Mouse (Mus musculus): ENCODE measurements around the gene Ccdc113.

Ccdc113 gene

GRCm38 (mm10) chr8:95539487-95539886, 5.6 kb downstream of the Ccdc113 start:
- DNase-seq (ENCODE audit: low spot score) = no peak

GRCm38 (mm10) chr8:95542191-95542590, 8.3 kb downstream of the Ccdc113 start:
- no peak for DNase-seq (ENCODE audit: low spot score)

GRCm38 (mm10) chr8:95543065-95543464, 9.2 kb downstream of the Ccdc113 start:
- DNase-seq (ENCODE audit: low spot score) = no peak

GRCm38 (mm10) chr8:95545815-95546214, 11.9 kb downstream of the Ccdc113 start:
- DNase-seq (ENCODE audit: low spot score) = no peak

GRCm38 (mm10) chr8:95546986-95547385, 13.1 kb downstream of the Ccdc113 start:
- DNase-seq (ENCODE audit: low spot score) = no peak

GRCm38 (mm10) chr8:95547931-95548330, 14.0 kb downstream of the Ccdc113 start:
- DNase-seq (ENCODE audit: low spot score) = no peak

- DNase-seq (ENCODE audit: low spot score) = peak; percentile 36
Observed at GRCm38 (mm10) chr8:95549871-95550829, 16.3 kb downstream of the Ccdc113 start.

- no peak for DNase-seq (ENCODE audit: low spot score)
Observed at GRCm38 (mm10) chr8:95551577-95551976, 17.7 kb downstream of the Ccdc113 start.

GRCm38 (mm10) chr8:95555963-95556362, 22.1 kb downstream of the Ccdc113 start:
- no peak for DNase-seq (ENCODE audit: low spot score)

- DNase-seq (ENCODE audit: low spot score) = no peak
Observed at GRCm38 (mm10) chr8:95566217-95566616, 32.3 kb downstream of the Ccdc113 start.

- no peak for DNase-seq (ENCODE audit: low spot score)
Observed at GRCm38 (mm10) chr8:95566809-95567208, 32.9 kb downstream of the Ccdc113 start.

GRCm38 (mm10) chr8:95573146-95573545, 39.3 kb downstream of the Ccdc113 start:
- DNase-seq (ENCODE audit: low spot score) = no peak

- no peak for DNase-seq (ENCODE audit: low spot score)
Observed at GRCm38 (mm10) chr8:95576240-95576639, 42.4 kb downstream of the Ccdc113 start, which contains the start of gene Prss54. Gene Prss54 (minus strand): TSS chr8:95576340.

- no peak for DNase-seq (ENCODE audit: low spot score)
Observed at GRCm38 (mm10) chr8:95587339-95587738, 53.5 kb downstream of the Ccdc113 start.

GRCm38 (mm10) chr8:95589282-95589681, 55.4 kb downstream of the Ccdc113 start:
- no peak for DNase-seq (ENCODE audit: low spot score)

- DNase-seq (ENCODE audit: low spot score) = no peak
Observed at GRCm38 (mm10) chr8:95590539-95590938, 56.7 kb downstream of the Ccdc113 start.

GRCm38 (mm10) chr8:95592131-95592780, 58.4 kb downstream of the Ccdc113 start:
- no peak for DNase-seq (ENCODE audit: low spot score)

GRCm38 (mm10) chr8:95593439-95594393, 59.8 kb downstream of the Ccdc113 start:
- DNase-seq (ENCODE audit: low spot score) = no peak

- DNase-seq (ENCODE audit: low spot score) = no peak
Observed at GRCm38 (mm10) chr8:95595131-95595530, 61.2 kb downstream of the Ccdc113 start.

GRCm38 (mm10) chr8:95596841-95597241, 63.0 kb downstream of the Ccdc113 start:
- DNase-seq (ENCODE audit: low spot score) = no peak

- peak; percentile 91 for DNase-seq (ENCODE audit: low spot score)
Observed at GRCm38 (mm10) chr8:95599861-95600260, 66.0 kb downstream of the Ccdc113 start.

- DNase-seq (ENCODE audit: low spot score) = peak; percentile 29
Observed at GRCm38 (mm10) chr8:95601306-95601705, 67.4 kb downstream of the Ccdc113 start.

All from embryo, embryonic 10 days (tissue).